Mouse (Mus musculus) myocyte (in vitro differentiated cells): ENCODE data around the gene Npl.

Experiments used
- POLR2A ChIP-seq: IDR thresholded peaks from one replicate; pipeline ENCODE4 v1.6.1; 2011; ENCODE audit warnings: low read depth, mild to moderate bottlenecking, control low read depth, moderate library complexity; ENCODE audit not compliant: insufficient read length
- POLR2AphosphoS2 ChIP-seq: IDR thresholded peaks from one replicate; pipeline ENCODE4 v1.6.1; 2011; ENCODE audit warnings: low read depth, control low read depth; ENCODE audit not compliant: insufficient read length
- TCF12 ChIP-seq: IDR thresholded peaks from one replicate; pipeline ENCODE4 v1.6.1; 2011; ENCODE audit warnings: mild to moderate bottlenecking, control low read depth; ENCODE audit not compliant: poor library complexity, insufficient read depth, severe bottlenecking

DNA sequence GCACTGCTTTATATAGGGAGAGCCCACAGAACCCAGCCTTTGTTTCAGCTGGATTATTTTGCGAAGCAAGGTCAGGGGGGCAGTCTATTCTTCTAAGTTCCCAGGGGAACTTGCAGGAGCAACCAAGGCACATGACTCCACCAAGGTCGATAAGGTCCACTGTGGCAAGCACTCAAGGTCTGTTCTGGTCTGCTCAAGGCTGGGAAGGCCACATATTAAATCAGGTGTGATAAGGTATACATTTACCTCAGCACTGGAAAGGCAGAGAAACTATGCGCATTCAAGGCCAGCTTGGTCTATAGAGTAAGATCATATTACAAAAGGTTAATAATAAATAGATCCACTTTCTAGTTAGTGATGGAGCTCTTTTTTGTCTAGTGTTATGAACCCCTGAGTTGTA, 53.8 kb downstream of the Npl start:
- TF ChIP-seq POLR2AphosphoS2: no peak
- no peak for TF ChIP-seq TCF12
- TF ChIP-seq POLR2A: no peak
